Mouse (Mus musculus): Measurements from ENCODE around the gene Dock10. TPM values are rescaled to one million over a fixed set of nuclear protein-coding genes. Genes with fewer than 3 reads are reported as not detected.

Gene Dock10
- total RNA-seq, 2 experiments from 2014 or later: 89.5 to 91.2 TPM

- DNase-seq (ENCODE audit: low spot score in 2 of 2): no peak
Observed at GRCm38 (mm10) chr1:80659465-80660245, 98.7 kb downstream of the Dock10 start.

- no peak for DNase-seq (ENCODE audit: low spot score in 2 of 2)
Observed at GRCm38 (mm10) chr1:80656389-80656788, 101.9 kb downstream of the Dock10 start.

GRCm38 (mm10) chr1:80655854-80656253 is 102.5 kb downstream of the Dock10 start:
- DNase-seq (ENCODE audit: low spot score in 2 of 2): no peak

GRCm38 (mm10) chr1:80655195-80655594 is 103.1 kb downstream of the Dock10 start:
- DNase-seq (ENCODE audit: low spot score in 2 of 2): no peak

- peak in 1 of 2 experiments; percentile 17 for DNase-seq (ENCODE audit: low spot score in 2 of 2)
Observed at GRCm38 (mm10) chr1:80654177-80654576, 104.2 kb downstream of the Dock10 start.

- no peak for DNase-seq (ENCODE audit: low spot score in 2 of 2)
Observed at GRCm38 (mm10) chr1:80652803-80653202, 105.5 kb downstream of the Dock10 start.

GRCm38 (mm10) chr1:80652083-80652482 is 106.2 kb downstream of the Dock10 start:
- DNase-seq (ENCODE audit: low spot score in 2 of 2): no peak

- DNase-seq (ENCODE audit: low spot score in 2 of 2): no peak
Observed at GRCm38 (mm10) chr1:80646602-80647001, 111.7 kb downstream of the Dock10 start.

- no peak for DNase-seq (ENCODE audit: low spot score in 2 of 2)
Observed at GRCm38 (mm10) chr1:80643866-80644451, 114.4 kb downstream of the Dock10 start.

GRCm38 (mm10) chr1:80641832-80642231 is 116.5 kb downstream of the Dock10 start:
- no peak for DNase-seq (ENCODE audit: low spot score in 2 of 2)

GRCm38 (mm10) chr1:80641288-80641687 is 117.0 kb downstream of the Dock10 start:
- DNase-seq (ENCODE audit: low spot score in 2 of 2): no peak

GRCm38 (mm10) chr1:80639553-80639952 is 118.8 kb downstream of the Dock10 start:
- no peak for DNase-seq (ENCODE audit: low spot score in 2 of 2)

- peak in 1 of 2 experiments; percentile 82 for DNase-seq (ENCODE audit: low spot score in 2 of 2)
Observed at GRCm38 (mm10) chr1:80637214-80637705, 121.1 kb downstream of the Dock10 start.

GRCm38 (mm10) chr1:80635825-80636224 is 122.5 kb downstream of the Dock10 start:
- no peak for DNase-seq (ENCODE audit: low spot score in 2 of 2)

GRCm38 (mm10) chr1:80633536-80633935 is 124.8 kb downstream of the Dock10 start:
- no peak for DNase-seq (ENCODE audit: low spot score in 2 of 2)

GRCm38 (mm10) chr1:80630179-80631149 is 127.9 kb downstream of the Dock10 start:
- DNase-seq (ENCODE audit: low spot score in 2 of 2): peak; percentile 20 to 63

- no peak for DNase-seq (ENCODE audit: low spot score in 2 of 2)
Observed at GRCm38 (mm10) chr1:80628054-80628453, 130.3 kb downstream of the Dock10 start.

GRCm38 (mm10) chr1:80626800-80627199 is 131.5 kb downstream of the Dock10 start:
- no peak for DNase-seq (ENCODE audit: low spot score in 2 of 2)

GRCm38 (mm10) chr1:80625371-80625770 is 133.0 kb downstream of the Dock10 start:
- no peak for DNase-seq (ENCODE audit: low spot score in 2 of 2)

- DNase-seq (ENCODE audit: low spot score in 2 of 2): no peak
Observed at GRCm38 (mm10) chr1:80624552-80624951, 133.8 kb downstream of the Dock10 start.

GRCm38 (mm10) chr1:80622646-80623045 is 135.7 kb downstream of the Dock10 start:
- no peak for DNase-seq (ENCODE audit: low spot score in 2 of 2)

Measured in layer of hippocampus, adult 18-20 months (tissue).